Mouse (Mus musculus) cerebellum, adult 18-20 months (tissue): ENCODE measurements around the gene Ccdc172.

Experiments used
- DNase-seq, 2 experiments: peaks; one replicate each; pipeline ENCODE4 v3.0.0; 2021

Ccdc172 gene

DNA sequence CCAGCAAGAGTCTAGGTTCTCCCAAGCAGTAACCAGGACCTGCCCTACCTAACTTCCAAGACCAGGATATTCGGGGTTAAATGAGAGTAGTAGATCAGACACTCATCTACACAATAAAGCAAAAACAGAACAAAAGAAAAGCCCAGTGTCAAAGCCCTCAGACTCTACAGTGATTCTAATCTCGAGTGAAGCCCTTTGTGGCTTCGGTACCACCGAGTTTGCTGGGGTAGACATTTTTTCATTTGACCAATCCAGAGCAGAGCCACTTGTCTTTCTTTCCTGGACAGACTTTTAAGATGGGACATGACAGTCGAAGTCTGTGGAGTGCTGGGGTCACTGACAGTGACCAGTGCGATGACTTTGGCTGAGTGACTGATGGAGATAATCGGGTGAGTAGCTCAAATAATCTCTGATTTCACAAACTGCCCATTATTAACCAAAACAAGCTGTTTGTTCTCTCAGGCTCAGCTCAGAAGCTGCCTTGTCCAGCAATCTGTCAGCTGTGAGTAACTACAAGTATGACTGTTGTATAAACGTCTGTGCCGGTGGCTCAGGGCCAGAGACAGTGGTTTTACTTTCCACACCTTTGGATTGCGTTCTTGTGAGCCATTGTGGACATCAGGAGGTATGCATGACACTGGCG is 60.8 kb downstream of the Ccdc172 start:
- no peak for DNase-seq

DNA sequence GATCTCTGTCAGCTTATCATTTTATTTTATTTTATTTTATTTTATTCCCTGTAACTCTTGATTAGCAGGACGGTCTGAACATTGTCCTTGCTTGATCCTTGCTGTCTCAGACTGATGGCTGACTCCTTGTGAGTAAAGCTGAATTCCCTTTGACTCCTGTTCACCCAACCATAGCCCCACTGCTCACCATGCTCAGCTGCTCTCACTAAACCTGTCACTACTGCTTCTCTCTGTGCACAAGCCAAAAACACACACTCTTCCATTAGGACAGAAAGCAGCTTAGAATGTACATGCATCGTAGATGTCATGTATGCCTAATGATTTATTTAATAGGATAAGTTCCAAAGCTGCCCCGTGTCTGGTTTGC is 61.3 kb downstream of the Ccdc172 start:
- DNase-seq = no peak

DNA sequence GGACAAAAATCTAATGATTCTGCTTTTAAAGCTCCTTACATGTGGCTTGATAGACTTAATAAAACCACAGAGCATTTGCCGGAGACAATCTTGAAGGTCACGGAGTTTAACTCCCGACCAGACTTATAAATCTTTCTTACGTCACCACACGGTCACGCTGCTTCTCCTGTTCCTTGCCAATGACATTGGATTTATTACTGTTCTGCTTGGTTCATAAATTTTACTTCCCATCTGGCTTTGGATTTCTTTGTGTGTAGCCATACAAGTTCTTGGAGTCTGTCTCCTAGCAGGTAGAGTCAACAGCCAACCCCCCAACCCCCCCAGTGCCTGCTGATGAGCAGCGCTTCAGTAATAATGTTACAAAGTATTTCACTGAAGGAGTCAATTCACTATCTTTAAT is 70.2 kb downstream of the Ccdc172 start:
- no peak for DNase-seq

DNA sequence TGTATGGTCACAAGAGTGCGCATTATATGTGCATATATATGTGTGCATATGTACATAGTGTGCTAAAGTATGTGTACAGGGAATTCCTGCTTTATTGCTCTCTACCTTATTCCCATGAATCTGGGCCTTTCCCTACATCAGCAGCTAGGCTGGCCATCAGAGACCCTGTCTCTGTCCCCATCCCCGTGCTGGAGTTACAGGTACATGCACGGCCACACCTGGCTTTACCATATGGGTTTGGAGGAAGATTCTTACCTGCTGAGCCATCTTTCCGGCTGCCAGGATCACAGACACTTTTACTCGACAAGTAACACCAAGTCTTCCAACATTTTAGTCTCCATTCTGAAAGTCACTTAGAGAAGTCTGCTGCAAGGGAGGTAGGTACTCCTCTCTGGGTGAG is 71.2 kb downstream of the Ccdc172 start:
- DNase-seq = no peak

DNA sequence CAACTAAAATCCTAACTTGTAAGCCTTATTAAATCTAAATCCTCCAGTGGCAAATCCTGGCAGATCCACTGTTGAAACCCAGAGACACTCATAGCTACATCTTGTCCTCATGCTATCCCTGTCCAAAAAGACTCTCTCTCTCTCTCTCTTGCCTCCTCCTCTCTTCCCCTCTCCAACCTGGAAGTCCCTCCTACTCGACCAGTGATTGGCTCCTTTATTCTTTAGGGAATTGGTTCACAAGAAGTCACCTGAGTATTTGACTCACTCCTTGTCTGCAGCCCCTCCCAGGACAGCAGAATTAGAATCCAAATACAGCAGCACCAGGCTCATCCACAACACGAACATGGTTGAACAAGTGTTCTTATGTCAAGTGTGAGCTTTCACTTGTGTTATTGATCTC is 74.3 kb downstream of the Ccdc172 start:
- DNase-seq = no peak

DNA sequence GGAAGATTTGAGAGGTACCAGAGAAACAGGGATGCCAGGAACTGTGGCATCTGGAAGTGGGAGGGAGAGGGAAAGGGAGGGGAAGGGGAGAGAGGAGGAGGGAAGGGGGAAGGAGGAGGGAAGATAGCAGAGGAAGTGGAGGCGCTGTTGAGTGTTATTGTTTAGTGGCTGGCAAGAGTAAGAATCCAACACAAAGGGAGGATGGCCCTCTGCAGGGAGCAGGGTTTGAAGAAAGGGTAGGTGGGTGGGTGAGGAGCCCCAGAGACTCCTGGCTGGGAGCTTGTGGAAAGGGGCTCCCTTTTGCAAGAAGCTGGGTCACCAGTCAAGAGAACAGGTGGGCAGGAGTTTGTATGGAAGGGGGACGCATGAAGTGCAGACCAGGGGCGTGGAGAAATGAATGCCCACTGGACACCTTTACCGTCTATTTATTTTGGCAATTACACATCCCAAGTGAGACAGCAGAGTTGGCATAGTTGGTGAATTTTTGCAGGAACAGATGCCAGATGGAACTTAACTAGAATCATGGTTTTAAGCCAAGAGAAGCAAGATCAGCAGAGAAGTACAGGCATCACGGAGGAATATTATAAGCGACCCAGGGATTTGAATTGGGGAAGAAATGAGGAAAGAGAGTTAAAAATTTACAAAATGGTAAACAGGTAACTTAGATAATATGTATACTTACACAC is 78.6 kb downstream of the Ccdc172 start:
- no peak for DNase-seq

DNA sequence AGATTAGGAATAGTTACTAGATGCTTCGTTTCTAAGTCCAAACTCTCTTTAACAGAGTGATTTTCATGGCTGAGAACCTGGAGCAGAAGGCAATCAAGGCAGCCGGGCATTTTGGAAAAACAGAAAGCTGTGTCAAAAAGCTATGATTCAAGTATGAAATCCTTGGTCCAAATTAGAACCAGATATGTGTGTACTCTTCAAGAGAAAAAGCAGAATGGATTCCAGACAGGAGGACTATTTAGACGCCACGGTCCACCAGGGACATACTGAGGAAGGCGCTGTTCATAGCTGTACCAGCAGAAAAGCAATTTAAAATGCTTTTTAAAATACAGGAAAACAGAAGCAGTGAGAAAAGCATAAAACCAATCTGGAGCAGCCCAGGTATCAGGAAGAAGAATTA is 88.6 kb downstream of the Ccdc172 start:
- no peak for DNase-seq
